Mouse (Mus musculus): ENCODE results near the gene Rtn1. TPM values are rescaled to one million over a fixed set of nuclear protein-coding genes. Genes with fewer than 3 reads are reported as not detected.

Rtn1 gene
- polyA plus RNA-seq, 1 experiment from 2014 or later: 1,030 TPM

Other genes with a start within 250 kb of the Rtn1 start
- gene Ccdc175, start 224.0 kb downstream of the Rtn1 start, polyA plus RNA-seq (2016; fragmentation: Nextera tagmentation; extraction: Ambion mirVana): not detected in 2 replicates
- gene Lrrc9, start 32.8 kb upstream of the Rtn1 start, polyA plus RNA-seq (2016; fragmentation: Nextera tagmentation; extraction: Ambion mirVana): 2.9 and 4.4 TPM in 2 replicates
- 18.5 and 19.7 TPM in 2 replicates for gene Pcnx4, start 127.3 kb upstream of the Rtn1 start, polyA plus RNA-seq (2016; fragmentation: Nextera tagmentation; extraction: Ambion mirVana)
- gene Gm4756, start 240.6 kb upstream of the Rtn1 start, polyA plus RNA-seq (2016; fragmentation: Nextera tagmentation; extraction: Ambion mirVana): not detected in 2 replicates

Data from neural tube, embryonic 12.5 days (tissue).